ENCODE assay signal across 7 mouse cellular contexts in genomic region chr14:54714121-54714520, GRCm38 (mm10). TPM values are rescaled to one million over a fixed set of nuclear protein-coding genes. Genes with fewer than 3 reads are reported as not detected.
A peak's percentile ranks its signal among the peaks of the same experiment; 100 is the strongest.
DNase-seq lines count a peak whose midpoint lies in the region.

No protein-coding gene starts in this region.

- H3K4me3 ChIP-seq in macrophage (ENCODE audit: inconsistent target), result peak overlapping the region; percentile 36

- 3% methylated on average over 13 of the region's 13 CpGs for WGBS in macrophage (ENCODE audit: missing documents)

- H3K36me3 ChIP-seq in macrophage (ENCODE audit: inconsistent target), result no peaks in the 10 kb centered on the region

- no peaks in the 10 kb centered on the region for H3K79me2 ChIP-seq in macrophage (ENCODE audit: inconsistent target)

- peak; percentile 84 for DNase-seq in adipocyte (ENCODE audit: low spot score)
- DNase-seq in cerebellum, postnatal 14 days, result peak; percentile 84 to 90
- DNase-seq in frontal cortex, postnatal 25 days (ENCODE audit: low spot score in 2 of 2), result peak; percentile 65 to 70
- DNase-seq in hindlimb bud, embryonic 11.5 days (ENCODE audit: extremely low spot score, low read depth, low spot score), result peak; percentile 95
- DNase-seq in left cerebral cortex, adult 18-20 months (ENCODE audit: low spot score in 2 of 2), result peak; percentile 74 to 78
- peak; percentile 70 for DNase-seq in retina, postnatal 7 days (ENCODE audit: low read depth, low spot score)

- H3K27ac ChIP-seq in macrophage, result no peak overlapping the region

RNA-seq across cellular contexts. Expression of gene Cebpe, which starts 2.1 kb away (rescaled TPM):
- not detected for total RNA-seq in left cerebral cortex, adult 18-20 months (2021)
- not detected for total RNA-seq in macrophage (2018; cell fraction: chromatin; rRNA removed)
- under 1 TPM in 21 of 26 experiments, not detected in 5; 0.10 to 0.47 (median 0.19) TPM for total RNA-seq in macrophage (2018; cell fraction: cytosol; rRNA removed)
- total RNA-seq in macrophage (2018; cell fraction: nucleus; rRNA removed), result under 1 TPM in 5 of 26 experiments, not detected in 21; 0.44 to 0.98 (median 0.65) TPM
- 0.42 to 0.85 TPM in 2 of 3 replicates, not detected in the other for polyA plus RNA-seq in macrophage (2018)

RNA-seq across cellular contexts. Expression of gene Gm29776, which starts 15.5 kb away (rescaled TPM):
- not detected for total RNA-seq in left cerebral cortex, adult 18-20 months (2021)
- total RNA-seq in macrophage (2018; cell fraction: chromatin; rRNA removed), result not detected
- total RNA-seq in macrophage (2018; cell fraction: cytosol; rRNA removed), result not detected
- under 1 TPM in 1 of 26 experiments, not detected in 25; 0.34 TPM for total RNA-seq in macrophage (2018; cell fraction: nucleus; rRNA removed)
- polyA plus RNA-seq in macrophage (2018), result not detected in 3 replicates

RNA-seq across cellular contexts. Expression of gene Acin1, which starts 27.4 kb away (rescaled TPM):
- total RNA-seq in left cerebral cortex, adult 18-20 months (2021), result 100 to 1,000 TPM; 193 to 195 TPM
- total RNA-seq in macrophage (2018; cell fraction: chromatin; rRNA removed), result 1,000 to 10,000 TPM in 2 of 26 experiments, 100 to 1,000 TPM in 24; 474 to 1,047 (median 828) TPM
- 100 to 1,000 TPM in 4 of 26 experiments, 10 to 100 TPM in 22; 55.1 to 115 (median 81.7) TPM for total RNA-seq in macrophage (2018; cell fraction: cytosol; rRNA removed)
- total RNA-seq in macrophage (2018; cell fraction: nucleus; rRNA removed), result 100 to 1,000 TPM; 278 to 587 (median 391) TPM
- polyA plus RNA-seq in macrophage (2018), result 92.8 to 195 TPM (median 119 TPM) in 3 replicates

RNA-seq across cellular contexts. Expression of gene 1700123O20Rik, which starts 28.1 kb away (rescaled TPM):
- total RNA-seq in left cerebral cortex, adult 18-20 months (2021), result 10 to 100 TPM; 22.9 to 25.8 TPM
- total RNA-seq in macrophage (2018; cell fraction: chromatin; rRNA removed), result 10 to 100 TPM in 10 of 26 experiments, 1 to 10 TPM in 16; 3.8 to 17.7 (median 8.6) TPM
- total RNA-seq in macrophage (2018; cell fraction: cytosol; rRNA removed), result 10 to 100 TPM; 16.1 to 33.0 (median 26.2) TPM
- total RNA-seq in macrophage (2018; cell fraction: nucleus; rRNA removed), result 10 to 100 TPM in 20 of 26 experiments, 1 to 10 TPM in 6; 7.2 to 27.1 (median 16.6) TPM
- 23.0 to 29.4 TPM (median 23.7 TPM) in 3 replicates for polyA plus RNA-seq in macrophage (2018)
